Comparison of ENCODE assay signal across 18 mouse cellular contexts in the genomic region with DNA sequence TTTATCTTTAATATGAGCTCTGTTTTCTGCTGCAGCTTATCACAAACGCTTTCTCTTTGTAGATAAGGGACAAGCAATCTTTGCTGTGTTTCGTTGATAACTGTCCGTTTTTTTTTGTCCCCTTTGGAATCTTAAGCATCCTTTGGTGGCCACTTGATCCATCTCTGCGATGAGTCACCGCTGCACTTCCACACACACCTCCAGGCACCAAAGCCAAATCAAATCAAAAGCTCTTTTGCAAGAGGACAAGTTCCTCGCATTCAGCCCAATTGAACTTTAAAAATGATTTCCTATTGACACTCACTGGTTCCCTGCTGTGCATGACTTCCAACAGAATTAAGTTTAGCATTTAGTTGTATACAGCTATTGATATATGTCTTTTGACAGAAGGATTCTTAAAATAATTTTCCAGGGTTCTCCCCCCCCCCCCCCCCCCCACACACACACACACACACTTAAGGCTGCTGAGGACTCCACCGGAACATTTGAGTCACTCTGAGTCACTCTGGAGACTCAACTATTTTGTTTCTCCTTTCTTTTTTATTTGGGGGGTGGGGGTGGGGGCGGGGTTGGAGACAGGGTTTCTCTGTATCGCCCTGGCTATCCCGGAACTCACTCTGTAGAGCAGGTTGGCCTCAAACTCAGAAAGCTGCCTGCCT. TPM values are rescaled to one million over a fixed set of nuclear protein-coding genes. Genes with fewer than 3 reads are reported as not detected.
DNase-seq lines count a peak whose midpoint lies in the region; ATAC-seq and TF ChIP-seq lines count a peak whose summit lies in the region.
"Had no signal": no experiment of that assay in that cellular context is flagged by ENCODE, and none has a peak within 500 bp of the region (broad histone marks: within the 10 kb centered on the region; RNA-seq: fewer than 3 reads in every experiment).

No protein-coding gene starts in this region.

- H3K4me2 ChIP-seq in heart, embryonic 13.5 days, result peak overlapping the region; percentile 53; the same call in 1 of the 2 replicates
- no peak overlapping the region for H3K4me2 ChIP-seq in midbrain, embryonic 11.5 days
- H3K4me2 ChIP-seq in midbrain, embryonic 15.5 days, result no peak overlapping the region
- peak overlapping the region; percentile 48 for H3K4me2 ChIP-seq in myocyte (ENCODE audit: low read depth)
- H3K4me2 ChIP-seq in intestine, embryonic 15.5 days (replicated peaks), result no peak overlapping the region
- H3K4me2 ChIP-seq: forebrain, embryonic 13.5 days; limb, embryonic 12.5 days; liver, embryonic 15.5 days had no signal

- no peak overlapping the region for H3ac ChIP-seq in myocyte (ENCODE audit: control insufficient read depth, insufficient read length)

- H3K27me3 ChIP-seq in heart, embryonic 13.5 days (replicated peaks), result no peaks in the 10 kb centered on the region
- H3K27me3 ChIP-seq in midbrain, embryonic 11.5 days (ENCODE audit: control insufficient read depth, insufficient read depth, low read length), result no peaks in the 10 kb centered on the region
- no peaks in the 10 kb centered on the region for H3K27me3 ChIP-seq in midbrain, embryonic 15.5 days (replicated peaks)
- H3K27me3 ChIP-seq in myocyte (ENCODE audit: control insufficient read depth, insufficient read depth, insufficient read length), result no peaks in the 10 kb centered on the region
- H3K27me3 ChIP-seq in intestine, embryonic 15.5 days (replicated peaks), result no peaks in the 10 kb centered on the region
- H3K27me3 ChIP-seq: forebrain, embryonic 13.5 days; limb, embryonic 12.5 days; liver, embryonic 15.5 days had no signal

- no peak overlapping the region for H3K27ac ChIP-seq in heart, embryonic 13.5 days (replicated peaks)
- no peak overlapping the region for H3K27ac ChIP-seq in midbrain, embryonic 11.5 days (ENCODE audit: low read depth, low read length)
- no peak overlapping the region for H3K27ac ChIP-seq in midbrain, embryonic 15.5 days
- no peak overlapping the region for H3K27ac ChIP-seq in intestine, embryonic 15.5 days
- H3K27ac ChIP-seq: forebrain, embryonic 13.5 days; hindbrain, embryonic 10.5 days; limb, embryonic 12.5 days; liver, embryonic 15.5 days had no signal

- H3K4me1 ChIP-seq in heart, embryonic 13.5 days, result peaks cover 24% of the 10 kb centered on the region
- H3K4me1 ChIP-seq in midbrain, embryonic 11.5 days (ENCODE audit: control insufficient read depth, insufficient read depth, low read length), result no peaks in the 10 kb centered on the region
- no peaks in the 10 kb centered on the region for H3K4me1 ChIP-seq in midbrain, embryonic 15.5 days
- no peaks in the 10 kb centered on the region for H3K4me1 ChIP-seq in intestine, embryonic 15.5 days (replicated peaks)
- H3K4me1 ChIP-seq: forebrain, embryonic 13.5 days; hindbrain, embryonic 10.5 days; limb, embryonic 12.5 days; liver, embryonic 15.5 days had no signal

- no peak for ATAC-seq in heart, embryonic 13.5 days (ENCODE audit: extremely low read depth, insufficient number of reproducible peaks, low FRiP score, low TSS enrichment)
- ATAC-seq in midbrain, embryonic 11.5 days (ENCODE audit: low FRiP score), result no peak
- no peak for ATAC-seq in midbrain, embryonic 15.5 days (replicated peaks)
- ATAC-seq in intestine, embryonic 15.5 days, result no peak
- ATAC-seq: forebrain, embryonic 13.5 days had no signal

- intact Hi-C loops in heart, postnatal 36 days (cut with DNase I), result loop anchor here (5.0 kb wide), 1 partner anchor 258 kb away; no protein-coding TSS in a partner anchor

- TF ChIP-seq POLR2A in myocyte (IDR thresholded peaks at IDR 0.05; ENCODE audit: insufficient read length, low read depth), result no peak

- H3K79me2 ChIP-seq in myocyte (ENCODE audit: control insufficient read depth, insufficient read depth), result no peaks in the 10 kb centered on the region

- H3K9ac ChIP-seq in heart, embryonic 13.5 days, result no peak overlapping the region
- no peak overlapping the region for H3K9ac ChIP-seq in midbrain, embryonic 11.5 days (ENCODE audit: low read length)
- no peak overlapping the region for H3K9ac ChIP-seq in midbrain, embryonic 15.5 days
- no peak overlapping the region for H3K9ac ChIP-seq in intestine, embryonic 15.5 days
- H3K9ac ChIP-seq: forebrain, embryonic 13.5 days; limb, embryonic 12.5 days; liver, embryonic 15.5 days had no signal

- no peaks in the 10 kb centered on the region for H3K36me3 ChIP-seq in heart, embryonic 13.5 days
- no peaks in the 10 kb centered on the region for H3K36me3 ChIP-seq in midbrain, embryonic 11.5 days (ENCODE audit: control insufficient read depth, insufficient read depth, low read length)
- no peaks in the 10 kb centered on the region for H3K36me3 ChIP-seq in midbrain, embryonic 15.5 days (replicated peaks)
- H3K36me3 ChIP-seq in myocyte (ENCODE audit: control insufficient read depth, insufficient read depth), result no peaks in the 10 kb centered on the region
- H3K36me3 ChIP-seq in intestine, embryonic 15.5 days, result no peaks in the 10 kb centered on the region
- H3K36me3 ChIP-seq: liver, embryonic 15.5 days had no signal

- no peaks in the 10 kb centered on the region for H3K9me3 ChIP-seq in heart, embryonic 13.5 days
- H3K9me3 ChIP-seq in midbrain, embryonic 11.5 days (ENCODE audit: control insufficient read depth, low read length), result no peaks in the 10 kb centered on the region
- H3K9me3 ChIP-seq in midbrain, embryonic 15.5 days, result no peaks in the 10 kb centered on the region; the same call in 1 of the 2 replicates
- no peaks in the 10 kb centered on the region for H3K9me3 ChIP-seq in intestine, embryonic 15.5 days
- H3K9me3 ChIP-seq: forebrain, embryonic 13.5 days; hindbrain, embryonic 10.5 days; limb, embryonic 12.5 days; liver, embryonic 15.5 days had no signal

- DNase-seq in adrenal gland, adult (ENCODE audit: inconsistent age in 2 of 2, low spot score in 1 of 2), result peak; percentile 20 to 55
- no peak for DNase-seq in adrenal gland, postnatal 25 days
- DNase-seq in heart, postnatal 36 days, result no peak
- peak; percentile 61 for DNase-seq in midbrain, embryonic 11.5 days (ENCODE audit: low spot score, missing footprints)
- DNase-seq: cerebellum, postnatal 14 days; kidney, adult 8-10 months; kidney, postnatal 25 days; layer of hippocampus, adult 9-11 months; midbrain, embryonic 14.5 days; right cerebral cortex, adult 18-20 months had no signal

- H3K4me3 ChIP-seq in heart, embryonic 13.5 days, result no peak overlapping the region
- no peak overlapping the region for H3K4me3 ChIP-seq in midbrain, embryonic 11.5 days (ENCODE audit: low read depth, low read length)
- no peak overlapping the region for H3K4me3 ChIP-seq in midbrain, embryonic 15.5 days
- H3K4me3 ChIP-seq in myocyte, result no peak overlapping the region
- no peak overlapping the region for H3K4me3 ChIP-seq in intestine, embryonic 15.5 days (replicated peaks)
- H3K4me3 ChIP-seq: forebrain, embryonic 13.5 days; hindbrain, embryonic 10.5 days; limb, embryonic 12.5 days; liver, embryonic 15.5 days had no signal

- 16% methylated on average over 8 of the region's 10 CpGs for WGBS in heart, embryonic 13.5 days
- 86% methylated on average over 10 of the region's 10 CpGs for WGBS in midbrain, embryonic 11.5 days
- WGBS in midbrain, embryonic 15.5 days, result 83% methylated on average over 10 of the region's 10 CpGs
- 68% methylated on average over 10 of the region's 10 CpGs for whole genome bisulfite sequencing in intestine, embryonic 15.5 days

TF ChIP-seq in myocyte, 11 proteins besides CTCF, POLR2A, EP300 and RAD21:
- no peak for TF ChIP-seq SRF (IDR thresholded peaks at IDR 0.05; ENCODE audit: control insufficient read depth, insufficient read length, low read depth)
- TF ChIP-seq TCF12 (IDR thresholded peaks at IDR 0.05; ENCODE audit: insufficient read depth, poor library complexity, severe bottlenecking), result no peak
- TF ChIP-seq REST (IDR thresholded peaks at IDR 0.05; ENCODE audit: insufficient read depth, insufficient read length), result no peak
- no peak for TF ChIP-seq POLR2AphosphoS2 (IDR thresholded peaks at IDR 0.05; ENCODE audit: insufficient read length, low read depth)
- no peak for TF ChIP-seq MYOG (IDR thresholded peaks at IDR 0.05; ENCODE audit: control insufficient read depth in 1 of 3, insufficient read depth in 1 of 3, insufficient read length in 2 of 3, low read depth in 2 of 3)
- TF ChIP-seq CEBPB (IDR thresholded peaks at IDR 0.05; ENCODE audit: insufficient read depth, poor library complexity, severe bottlenecking), result no peak
- no peak for TF ChIP-seq E2F4 (IDR thresholded peaks at IDR 0.05; ENCODE audit: insufficient read depth)
- TF ChIP-seq MYOD1 (IDR thresholded peaks at IDR 0.05; ENCODE audit: control insufficient read depth in 1 of 3, insufficient read length in 2 of 3, low read depth in 2 of 3), result no peak
- no peak for TF ChIP-seq USF1 (IDR thresholded peaks at IDR 0.05; ENCODE audit: low read depth)
- TF ChIP-seq TCF3 (IDR thresholded peaks at IDR 0.05; ENCODE audit: insufficient read length, low read depth), result no peak
- TF ChIP-seq MAX (IDR thresholded peaks at IDR 0.05; ENCODE audit: low read depth), result no peak
TF ChIP-seq in myocyte: peak in this region for 0.

RNA-seq across cellular contexts. Expression of a gene that starts 52.1 kb away (rescaled TPM):
- 11.8 and 16.8 TPM in 2 replicates for total RNA-seq in adrenal gland, postnatal 25 days (2021)
- 5.7 and 6.0 TPM in 2 replicates for polyA plus RNA-seq in heart, embryonic 13.5 days (2015; fragmentation: Nextera tagmentation; extraction: Ambion mirVana)
- 10 to 100 TPM; 10.6 to 14.7 TPM for total RNA-seq in heart, postnatal 36 days (2021)
- polyA plus RNA-seq in midbrain, embryonic 11.5 days (2014; fragmentation: Nextera tagmentation; extraction: Ambion mirVana), result 3.7 and 4.2 TPM in 2 replicates
- 2.1 and 2.2 TPM in 2 replicates for polyA plus RNA-seq in midbrain, embryonic 15.5 days (2015; fragmentation: Nextera tagmentation; extraction: Ambion mirVana)
- polyA plus RNA-seq in myocyte (2012; fragmentation: generic; extraction: Trizol), result 5.4 TPM
- polyA plus RNA-seq in intestine, embryonic 15.5 days (2015; fragmentation: Nextera tagmentation; extraction: Ambion mirVana), result 4.4 and 5.4 TPM in 2 replicates

Comparison
In these comparisons a context has a peak if more than half of its experiments do, and no peak if none do; other contexts are left out.
1. DNase-seq: peak in adrenal gland, adult (2 of 2) and midbrain, embryonic 11.5 days (single experiment); none in adrenal gland, postnatal 25 days (single experiment) and heart, postnatal 36 days (0 of 2).
2. H3K4me2 ChIP-seq: peak in heart, embryonic 13.5 days (single experiment) and myocyte (single experiment); none in midbrain, embryonic 11.5 days (single experiment), midbrain, embryonic 15.5 days (single experiment) and intestine, embryonic 15.5 days (single experiment).